Mouse (Mus musculus): Measurements from ENCODE around the gene 4930503E14Rik.
"Not testable (repeated sequence)": the region's sequence is repeated elsewhere in the genome, so short reads cannot be mapped to it uniquely, and the experiment has no call there.

The 4930503E14Rik gene

DNA sequence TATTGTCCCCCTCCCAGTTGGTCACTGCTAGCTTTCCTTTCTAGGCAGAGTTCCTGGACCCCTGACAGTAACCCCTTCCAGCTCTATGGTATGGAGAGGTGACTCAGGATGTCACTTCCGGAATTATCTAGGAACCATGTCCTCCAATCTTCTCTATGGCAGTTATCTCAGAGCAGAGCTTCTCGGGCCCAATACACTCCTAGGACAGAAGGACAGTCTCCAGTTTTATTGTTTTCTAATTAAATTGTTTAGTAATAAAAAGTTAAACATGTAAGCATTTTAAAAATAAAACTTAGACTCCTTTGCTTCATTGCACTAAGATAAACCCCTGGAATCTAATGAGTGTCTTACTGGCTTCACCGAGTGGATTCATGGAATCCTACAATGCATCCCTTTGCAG lies at the start of gene 4930503E14Rik:
TSS of gene 4930503E14Rik (minus strand) at position 101 of the 400 bp plus-strand sequence.
- DNase-seq (ENCODE audit: low spot score in 2 of 2): not testable (repeated sequence)

DNA sequence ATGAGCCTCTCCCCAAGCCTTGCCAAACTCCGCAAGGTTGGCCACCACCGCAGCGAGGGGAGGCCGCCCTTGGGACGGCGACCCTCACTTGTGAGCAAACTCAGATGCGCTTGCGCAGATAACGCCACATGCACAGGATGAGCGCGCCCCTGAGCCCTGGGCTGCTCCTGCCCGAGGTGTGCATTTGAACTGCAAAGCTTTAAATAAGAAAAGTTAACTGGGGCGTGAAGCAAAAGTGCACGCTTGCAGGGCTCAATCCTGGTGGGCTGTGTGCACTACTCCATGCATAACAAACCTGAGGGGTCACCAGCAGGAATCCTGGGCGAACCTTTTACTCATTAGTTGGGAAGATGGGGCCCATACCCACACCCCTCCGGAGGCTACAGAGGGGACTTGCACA lies 35.0 kb upstream of the 4930503E14Rik start:
- DNase-seq (ENCODE audit: low spot score in 2 of 2): no peak

DNA sequence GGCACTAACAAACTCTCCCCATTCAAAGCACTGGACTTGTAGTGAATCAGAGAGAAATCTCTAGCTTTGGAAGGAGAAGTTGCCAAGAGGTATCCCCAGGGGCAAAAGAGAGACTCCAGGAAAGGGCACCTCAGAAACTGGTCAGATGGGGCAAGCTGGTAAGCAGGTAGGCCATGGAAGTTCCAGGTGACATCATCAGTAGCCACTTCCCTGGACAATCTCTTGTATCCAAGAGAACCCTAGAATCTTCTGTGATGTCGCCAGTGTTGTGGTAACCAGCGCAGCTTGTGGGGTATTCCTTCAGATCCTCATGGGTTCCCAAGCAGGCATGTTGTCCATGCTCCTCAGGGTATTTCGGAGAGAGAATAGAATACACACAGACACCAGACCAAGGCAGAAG lies 15.7 kb downstream of the 4930503E14Rik start, which contains the start of gene Gm8212:
TSS of gene Gm8212 (plus strand) at position 301 of the 400 bp plus-strand sequence.
- not testable (repeated sequence) for DNase-seq (ENCODE audit: low spot score in 2 of 2)

DNA sequence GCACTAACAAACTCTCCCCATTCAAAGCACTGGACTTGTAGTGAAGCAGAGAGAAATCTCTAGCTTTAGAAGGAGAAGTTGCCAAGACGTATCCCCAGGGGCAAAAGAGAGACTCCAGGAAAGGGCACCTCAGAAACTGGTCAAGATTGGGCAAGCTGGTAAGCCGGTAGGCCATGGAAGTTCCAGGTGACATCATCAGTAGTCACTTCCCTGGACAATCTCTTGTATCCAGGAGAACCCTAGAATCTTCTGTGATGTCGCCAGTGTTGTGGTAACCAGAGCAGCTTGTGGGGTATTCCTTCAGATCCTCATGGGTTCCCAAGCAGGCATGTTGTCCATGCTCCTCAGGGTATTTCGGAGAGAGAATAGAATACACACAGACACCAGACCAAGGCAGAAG lies 89.5 kb downstream of the 4930503E14Rik start, which contains the start of gene Gm3327:
TSS of gene Gm3327 (plus strand) at position 301 of the 400 bp plus-strand sequence.
- DNase-seq (ENCODE audit: low spot score in 2 of 2): not testable (repeated sequence)

Data from spleen, postnatal 10 days (tissue).